Mouse (Mus musculus) heart, adult 2 months (tissue): ENCODE results near the gene C130060K24Rik. TPM values are rescaled to one million over a fixed set of nuclear protein-coding genes. Genes with fewer than 3 reads are reported as not detected.

Experiments
- DNase-seq, 2 experiments: peaks; one replicate each; pipeline ENCODE4 v3.0.0; 2021
- H3K27ac ChIP-seq: fragments of 200-600 bp; 2 replicates; pipeline ENCODE4 v1.8.1; 2022
- H3K27me3 ChIP-seq: fragments of 200-500 bp; 2 replicates; pipeline ENCODE4 v1.6.1; 2012; ENCODE audit warnings: mild to moderate bottlenecking, low read length, inconsistent platforms, mixed read lengths; ENCODE audit not compliant: control insufficient read depth, insufficient read depth
- H3K36me3 ChIP-seq: fragments of 200-500 bp; 2 replicates; pipeline ENCODE4 v1.6.1; 2012; ENCODE audit warnings: low read length, inconsistent platforms; ENCODE audit not compliant: control insufficient read depth, insufficient read depth
- H3K4me1 ChIP-seq: fragments of 200-500 bp; 2 replicates; pipeline ENCODE4 v1.6.1; 2011; ENCODE audit warnings: low read length; ENCODE audit not compliant: control insufficient read depth, insufficient read depth
- H3K4me3 ChIP-seq: fragments of 200-600 bp; 2 replicates; pipeline ENCODE4 v1.8.1; 2022
- H3K79me2 ChIP-seq: fragments of 200-500 bp; replicated peaks from 2 replicates; pipeline ENCODE4 v1.6.1; 2012; ENCODE audit warnings: mild to moderate bottlenecking, inconsistent platforms, low read length, moderate library complexity, mixed read lengths; ENCODE audit not compliant: control insufficient read depth, insufficient read depth
- H3K9ac ChIP-seq: fragments of 200-500 bp; 2 replicates; pipeline ENCODE4 v1.6.1; 2012; ENCODE audit warnings: low read depth, mild to moderate bottlenecking, control low read depth, inconsistent platforms, low read length, mixed read lengths
- CTCF ChIP-seq: fragments of 200-600 bp; IDR thresholded peaks from 2 replicates; pipeline ENCODE4 v1.8.1; 2022; ENCODE audit warnings: antibody characterized with exemption, mild to moderate bottlenecking, moderate library complexity
- EP300 ChIP-seq: fragments of 200-500 bp; IDR thresholded peaks from 2 replicates; pipeline ENCODE4 v1.6.1; 2011; ENCODE audit warnings: low read depth, low read length, control low read depth; ENCODE audit not compliant: insufficient read depth
- POLR2A ChIP-seq: fragments of 200-500 bp; IDR thresholded peaks from 2 replicates; pipeline ENCODE4 v1.6.1; 2011; ENCODE audit warnings: mild to moderate bottlenecking, low read depth, low read length, control low read depth; ENCODE audit not compliant: insufficient read depth
- WGBS: fragments of 180-500 bp; shearing (Covaris S2); methylation state at CpG from one replicate; pipeline ENCODE4 v1.1.7; 2018; 5-methylcytosine and 5-hydroxymethylcytosine counted together
- intact Hi-C: fragments of 180-260 bp; cut with DNase I; formaldehyde crosslinking; loops from one replicate; pipeline ENCODE4 v1.15.1; 2025
- long read RNA-seq: library from polyadenylated mRNA; stranded (forward); transcript quantifications from one replicate; pipeline ENCODE4 v2.0.0, GENCODE M21; 2021
- polyA plus RNA-seq: library from polyadenylated mRNA; depleted of rRNA; stranded (reverse); fragments of >200 nt; gene quantifications from 2 replicates; pipeline ENCODE4 v1.2.3, GENCODE M21; 2012; rRNA removed
- total RNA-seq, 2 experiments: library from RNA; stranded (reverse); gene quantifications; 2 replicates each; pipeline ENCODE4 v1.2.3; 2021

The C130060K24Rik gene
- total RNA-seq (under 1 TPM in 1 of 2 experiments, not detected in 1; 0.14 TPM), polyA plus RNA-seq (not detected in 2 replicates)
- long read RNA-seq: 0 reads

DNA sequence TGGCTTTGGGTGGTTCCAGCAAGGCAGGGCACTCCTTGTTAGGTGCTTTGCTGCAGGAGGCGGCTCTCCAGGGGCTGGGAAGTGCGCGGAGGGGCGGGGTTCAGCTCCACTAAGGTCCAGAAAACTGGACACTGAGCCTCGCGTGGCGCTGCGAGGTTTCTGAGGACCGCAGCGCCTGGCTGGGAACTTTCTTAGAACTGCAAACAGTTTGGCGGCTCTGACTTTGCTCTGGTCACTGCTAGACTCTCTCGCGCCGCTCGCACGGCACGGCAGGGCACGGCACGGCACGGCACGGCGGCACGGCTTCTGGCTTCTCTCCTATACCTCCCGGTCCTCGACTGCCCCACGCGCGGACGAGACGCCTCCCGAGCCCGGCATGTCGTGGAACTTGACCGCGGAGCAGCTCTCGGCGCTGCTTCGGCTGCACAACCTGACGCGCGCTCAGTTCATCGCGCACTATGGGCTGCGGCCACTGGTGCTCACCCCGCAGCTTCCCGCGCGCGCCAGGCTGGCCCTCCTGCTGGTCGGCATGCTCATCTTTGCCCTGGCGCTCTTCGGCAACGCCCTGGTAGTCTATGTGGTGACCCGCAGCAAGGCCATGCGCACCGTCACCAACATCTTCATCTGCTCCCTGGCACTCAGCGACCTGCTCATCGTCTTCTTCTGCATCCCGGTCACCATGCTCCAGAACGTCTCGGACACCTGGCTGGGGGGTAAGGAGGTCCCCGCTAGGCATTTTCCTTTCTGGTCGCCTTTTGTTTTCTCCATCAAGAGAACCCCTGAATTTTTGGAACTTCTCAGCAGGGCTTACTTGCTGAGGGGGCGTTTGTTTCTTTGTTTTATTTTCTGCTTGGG is at the start of gene C130060K24Rik:
Gene C130060K24Rik, plus strand, starts transcription at position 188 of the 855 bp plus-strand sequence.
- no peak within 1 kb of the TSS for H3K9ac ChIP-seq
- no peaks in the 10 kb centered on the region for H3K4me1 ChIP-seq
- peaks cover 5% of the 10 kb centered on the region for H3K27me3 ChIP-seq
- DNase-seq: no peak
- H3K4me3 ChIP-seq: no peak within 1 kb of the TSS
- WGBS: 2% methylated on average over 64 of the region's 64 CpGs
- no peak within 1 kb of the TSS for H3K27ac ChIP-seq
- H3K36me3 ChIP-seq: no peaks in the 10 kb centered on the region
- TF ChIP-seq POLR2A (no peak), CTCF (no peak), EP300 (no peak)
- no peaks in the 10 kb centered on the region for H3K79me2 ChIP-seq
- intact Hi-C loops: no loop called here

DNA sequence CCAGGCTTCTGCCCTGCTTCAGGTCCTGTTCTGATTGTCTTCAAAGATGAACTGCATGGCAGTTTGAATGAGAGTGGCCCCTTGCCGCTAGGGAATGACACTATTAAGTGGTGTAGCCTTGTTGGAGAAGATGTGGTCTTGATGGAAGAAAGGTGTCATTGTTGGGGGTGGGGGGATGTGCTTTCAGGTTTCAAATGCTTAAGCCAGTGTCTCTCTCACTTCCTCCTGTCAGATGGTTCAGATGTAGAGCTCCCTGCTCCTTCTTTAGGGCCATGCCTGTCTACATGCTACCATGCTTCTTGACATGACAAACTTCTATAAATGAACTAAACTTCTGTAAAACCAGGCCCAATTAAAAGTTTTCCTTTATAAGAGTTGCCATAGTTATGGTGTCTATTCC is 46.7 kb upstream of the C130060K24Rik start:
- no peak for TF ChIP-seq EP300
- no peak for TF ChIP-seq CTCF
- TF ChIP-seq POLR2A: no peak
- no peaks in the 10 kb centered on the region for H3K27me3 ChIP-seq
- H3K79me2 ChIP-seq: no peaks in the 10 kb centered on the region
- H3K36me3 ChIP-seq: no peaks in the 10 kb centered on the region
- DNase-seq: no peak
- H3K4me1 ChIP-seq: no peaks in the 10 kb centered on the region
- WGBS: 84% methylated on average over 1 of the region's 1 CpGs
- intact Hi-C loops: no loop called here
- H3K9ac ChIP-seq: no peak overlapping the region
- H3K27ac ChIP-seq: no peak overlapping the region
- H3K4me3 ChIP-seq: no peak overlapping the region

- H3K4me1 ChIP-seq: no peaks in the 10 kb centered on the region
- H3K36me3 ChIP-seq: no peaks in the 10 kb centered on the region
- intact Hi-C loops: no loop called here
- no peak for DNase-seq
- no peak overlapping the region for H3K9ac ChIP-seq
- H3K27ac ChIP-seq: no peak overlapping the region
- no peaks in the 10 kb centered on the region for H3K27me3 ChIP-seq
- H3K4me3 ChIP-seq: no peak overlapping the region
- no peaks in the 10 kb centered on the region for H3K79me2 ChIP-seq
- TF ChIP-seq CTCF (no peak), EP300 (no peak), POLR2A (no peak)
These were observed 41.5 kb upstream of the C130060K24Rik start for GRCm38 (mm10) chr6:65339391-65339790.

DNA sequence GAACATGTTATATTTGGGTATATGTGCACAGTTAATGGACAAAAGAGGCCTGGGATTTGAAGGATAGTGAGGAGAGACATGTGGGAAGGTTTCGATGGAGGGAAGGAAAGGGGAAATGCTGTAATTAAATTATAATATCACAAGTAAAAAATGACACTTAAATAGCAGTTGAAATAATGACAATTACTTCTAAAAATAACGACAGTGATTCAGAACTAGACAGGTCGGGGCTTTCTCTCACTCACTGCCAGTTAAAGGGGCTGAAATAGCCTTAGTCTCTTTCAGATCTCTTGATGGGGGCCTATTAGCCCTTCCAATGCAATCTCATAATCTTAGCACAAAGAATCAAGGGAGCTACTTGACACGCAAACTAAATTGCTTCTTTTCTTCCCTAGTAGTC is 39.5 kb upstream of the C130060K24Rik start:
- H3K4me1 ChIP-seq: no peaks in the 10 kb centered on the region
- H3K27ac ChIP-seq: no peak overlapping the region
- intact Hi-C loops: no loop called here
- WGBS: 70% methylated on average over 4 of the region's 4 CpGs
- no peaks in the 10 kb centered on the region for H3K36me3 ChIP-seq
- H3K9ac ChIP-seq: no peak overlapping the region
- no peak for DNase-seq
- no peaks in the 10 kb centered on the region for H3K79me2 ChIP-seq
- H3K27me3 ChIP-seq: no peaks in the 10 kb centered on the region
- H3K4me3 ChIP-seq: no peak overlapping the region
- TF ChIP-seq EP300: no peak
- no peak for TF ChIP-seq CTCF
- no peak for TF ChIP-seq POLR2A

- intact Hi-C loops: no loop called here
- H3K27ac ChIP-seq: no peak overlapping the region
- no peaks in the 10 kb centered on the region for H3K79me2 ChIP-seq
These were observed 33.2 kb upstream of the C130060K24Rik start for GRCm38 (mm10) chr6:65347736-65348135.

DNA sequence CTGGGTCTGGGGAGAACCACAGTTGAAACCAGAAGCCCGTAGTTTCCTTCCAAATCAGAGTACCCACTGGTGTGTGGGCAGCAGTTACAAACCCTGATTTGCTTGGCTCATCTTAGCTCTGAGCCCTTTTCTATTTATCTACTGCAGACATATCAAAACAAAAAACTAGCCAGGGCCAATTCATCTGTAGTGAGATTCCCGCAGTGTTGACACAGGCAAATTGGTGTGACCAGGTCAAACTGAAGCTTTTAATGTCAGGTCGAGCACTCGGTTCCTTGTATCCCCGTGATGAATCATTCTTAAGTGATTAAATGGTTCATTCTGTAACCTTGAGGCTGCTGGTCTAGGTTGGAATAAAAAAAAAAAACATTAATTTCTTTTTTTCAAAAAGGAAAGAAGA is 32.6 kb upstream of the C130060K24Rik start:
- TF ChIP-seq CTCF: no peak
- no peak for TF ChIP-seq EP300
- TF ChIP-seq POLR2A: no peak
- H3K4me1 ChIP-seq: no peaks in the 10 kb centered on the region
- no peak overlapping the region for H3K9ac ChIP-seq
- no peak overlapping the region for H3K27ac ChIP-seq
- H3K79me2 ChIP-seq: no peaks in the 10 kb centered on the region
- WGBS: 54% methylated on average over 5 of the region's 5 CpGs
- no peaks in the 10 kb centered on the region for H3K36me3 ChIP-seq
- H3K27me3 ChIP-seq: no peaks in the 10 kb centered on the region
- no peak overlapping the region for H3K4me3 ChIP-seq
- intact Hi-C loops: no loop called here
- no peak for DNase-seq

More at GRCm38 (mm10) chr6:65347736-65348135, 33.2 kb upstream of the C130060K24Rik start:
- Histone ChIP-seq H3K36me3 (no peaks in the 10 kb centered on the region), H3K4me1 (no peaks in the 10 kb centered on the region), H3K9ac (no peak overlapping the region), H3K27me3 (no peaks in the 10 kb centered on the region), H3K4me3 (no peak overlapping the region)
- 69% methylated on average over 8 of the region's 8 CpGs for WGBS
- TF ChIP-seq CTCF: no peak
- no peak for TF ChIP-seq EP300
- TF ChIP-seq POLR2A: no peak
- no peak for DNase-seq
